Mouse (Mus musculus) thymus, adult 2 months (tissue): ENCODE results near the gene Syt13. TPM values are rescaled to one million over a fixed set of nuclear protein-coding genes. Genes with fewer than 3 reads are reported as not detected.

Experiments
- DNase-seq: peaks from one replicate; pipeline ENCODE4 v3.0.0; 2021
- H3K27ac ChIP-seq: fragments of 200-500 bp; 2 replicates; pipeline ENCODE4 v1.5.1; 2012; ENCODE audit warnings: low read length, control low read depth; ENCODE audit not compliant: control insufficient read depth, insufficient read depth
- H3K27me3 ChIP-seq: fragments of 200-500 bp; 2 replicates; pipeline ENCODE4 v1.6.1; 2012; ENCODE audit warnings: mild to moderate bottlenecking, low read length, moderate library complexity, mixed read lengths; ENCODE audit not compliant: control insufficient read depth, insufficient read depth
- H3K36me3 ChIP-seq: fragments of 200-500 bp; 2 replicates; pipeline ENCODE4 v1.6.1; 2012; ENCODE audit warnings: mild to moderate bottlenecking, low read length, moderate library complexity; ENCODE audit not compliant: control insufficient read depth, insufficient read depth
- H3K4me1 ChIP-seq: fragments of 200-500 bp; replicated peaks from 2 replicates; pipeline ENCODE4 v1.6.1; 2012; ENCODE audit warnings: low read length; ENCODE audit not compliant: control insufficient read depth, insufficient read depth
- H3K4me3 ChIP-seq: fragments of 200-500 bp; 2 replicates; pipeline ENCODE4 v1.5.1; 2012; ENCODE audit warnings: mild to moderate bottlenecking, low read length, control low read depth, moderate library complexity; ENCODE audit not compliant: control insufficient read depth, insufficient read depth
- CTCF ChIP-seq: fragments of 200-500 bp; IDR thresholded peaks from 2 replicates; pipeline ENCODE4 v1.5.1; 2012; ENCODE audit warnings: mild to moderate bottlenecking, control low read depth, low read length, moderate library complexity, borderline replicate concordance; ENCODE audit not compliant: control insufficient read depth, poor library complexity, insufficient read depth; ENCODE audit errors: extremely low read depth
- POLR2A ChIP-seq: fragments of 200-500 bp; IDR thresholded peaks from 2 replicates; pipeline ENCODE4 v1.6.1; 2012; ENCODE audit warnings: mild to moderate bottlenecking, low read length, control low read depth, moderate library complexity; ENCODE audit not compliant: control insufficient read depth, poor library complexity, insufficient read depth; ENCODE audit errors: extremely low read depth
- WGBS: fragments of 180-500 bp; shearing (Covaris S2); methylation state at CpG from one replicate; pipeline ENCODE4 v1.1.7; 2018; 5-methylcytosine and 5-hydroxymethylcytosine counted together
- polyA plus RNA-seq: library from polyadenylated mRNA; depleted of rRNA; stranded (reverse); fragments of >200 nt; gene quantifications from 2 replicates; pipeline ENCODE4 v1.2.3, GENCODE M21; 2012

Syt13 gene
- polyA plus RNA-seq, 1 experiment, result 51.8 TPM

- Histone ChIP-seq H3K36me3 (no peaks in the 10 kb centered on the region), H3K27ac (no peak overlapping the region), H3K27me3 (no peaks in the 10 kb centered on the region), H3K4me1 (peaks cover 33% of the 10 kb centered on the region), H3K4me3 (no peak overlapping the region)
- no peak for DNase-seq
- WGBS, result 85% methylated on average over 4 of the region's 4 CpGs
- TF ChIP-seq POLR2A, result no peak
- no peak for TF ChIP-seq CTCF
Observed at GRCm38 (mm10) chr2:92920709-92921108, 5.8 kb downstream of the Syt13 start.

GRCm38 (mm10) chr2:92924677-92925259 lies 9.9 kb downstream of the Syt13 start:
- 88% methylated on average over 6 of the region's 6 CpGs for WGBS
- no peaks in the 10 kb centered on the region; the same call in 1 of the 2 replicates for H3K36me3 ChIP-seq
- TF ChIP-seq CTCF, result no peak
- no peak for TF ChIP-seq POLR2A

GRCm38 (mm10) chr2:92929696-92930095 lies 14.8 kb downstream of the Syt13 start:
- no peak for DNase-seq
- Histone ChIP-seq H3K4me3 (no peak overlapping the region), H3K4me1 (peaks cover 53% of the 10 kb centered on the region), H3K36me3 (no peaks in the 10 kb centered on the region; the same call in 1 of the 2 replicates), H3K27me3 (no peaks in the 10 kb centered on the region), H3K27ac (peak overlapping the region; percentile 84)
- TF ChIP-seq CTCF, result no peak
- no peak for TF ChIP-seq POLR2A
- 94% methylated on average over 5 of the region's 5 CpGs for WGBS

More at GRCm38 (mm10) chr2:92924677-92925259, 9.9 kb downstream of the Syt13 start:
- DNase-seq, result no peak
- H3K27me3 ChIP-seq, result no peaks in the 10 kb centered on the region
- H3K27ac ChIP-seq, result no peak overlapping the region
- peaks cover 25% of the 10 kb centered on the region for H3K4me1 ChIP-seq
- H3K4me3 ChIP-seq, result no peak overlapping the region

- peak overlapping the region; percentile 95 for H3K27ac ChIP-seq
- H3K4me3 ChIP-seq, result no peak overlapping the region
- H3K27me3 ChIP-seq, result no peaks in the 10 kb centered on the region
- WGBS, result 4% methylated on average over 7 of the region's 7 CpGs
- no peaks in the 10 kb centered on the region; the same call in 1 of the 2 replicates for H3K36me3 ChIP-seq
- DNase-seq, result peak; percentile 64
- H3K4me1 ChIP-seq, result peaks cover 58% of the 10 kb centered on the region
- TF ChIP-seq POLR2A (no peak), CTCF (no peak)
Observed at GRCm38 (mm10) chr2:92931061-92931460, 16.2 kb downstream of the Syt13 start.

- no peak overlapping the region for H3K4me3 ChIP-seq
- no peak for DNase-seq
- TF ChIP-seq CTCF (no peak), POLR2A (no peak)
- no peaks in the 10 kb centered on the region; the same call in 1 of the 2 replicates for H3K36me3 ChIP-seq
- H3K27me3 ChIP-seq, result no peaks in the 10 kb centered on the region
- 90% methylated on average over 6 of the region's 6 CpGs for WGBS
- H3K27ac ChIP-seq, result no peak overlapping the region
- H3K4me1 ChIP-seq, result peaks cover 43% of the 10 kb centered on the region
Observed at GRCm38 (mm10) chr2:92933379-92933778, 18.5 kb downstream of the Syt13 start.

- 86% methylated on average over 10 of the region's 10 CpGs for WGBS
- H3K27me3 ChIP-seq, result no peaks in the 10 kb centered on the region
- no peak for DNase-seq
Observed at GRCm38 (mm10) chr2:92934312-92934982, 19.5 kb downstream of the Syt13 start.

GRCm38 (mm10) chr2:92935483-92935882 lies 20.6 kb downstream of the Syt13 start:
- Histone ChIP-seq H3K27ac (no peak overlapping the region), H3K36me3 (no peaks in the 10 kb centered on the region), H3K4me1 (peaks cover 34% of the 10 kb centered on the region), H3K27me3 (no peaks in the 10 kb centered on the region), H3K4me3 (no peak overlapping the region)
- DNase-seq, result no peak
- WGBS, result 63% methylated on average over 3 of the region's 3 CpGs
- TF ChIP-seq CTCF (no peak), POLR2A (no peak)

More at GRCm38 (mm10) chr2:92934312-92934982, 19.5 kb downstream of the Syt13 start:
- Histone ChIP-seq H3K27ac (no peak overlapping the region), H3K4me3 (no peak overlapping the region), H3K36me3 (no peaks in the 10 kb centered on the region), H3K4me1 (peaks cover 43% of the 10 kb centered on the region)
- no peak for TF ChIP-seq POLR2A
- no peak for TF ChIP-seq CTCF
